Mouse (Mus musculus) cerebral cortex, adult 2 months (tissue): ENCODE data around the gene Polr3gl.

Experiments
- WGBS: fragments of 180-500 bp; shearing (Covaris S2); methylation state at CpG from one replicate; pipeline ENCODE4 v1.1.7; 2018; 5-methylcytosine and 5-hydroxymethylcytosine counted together

Gene Polr3gl

GRCm38 (mm10) chr3:96571896-96572698, 21.9 kb downstream of the Polr3gl start:
- WGBS, result 80% methylated on average over 16 of the region's 16 CpGs

GRCm38 (mm10) chr3:96571336-96571735, 22.6 kb downstream of the Polr3gl start:
- WGBS, result 77% methylated on average over 2 of the region's 2 CpGs

- 67% methylated on average over 7 of the region's 7 CpGs for WGBS
Measured at GRCm38 (mm10) chr3:96570643-96571042, 23.3 kb downstream of the Polr3gl start.

GRCm38 (mm10) chr3:96569966-96570605, 23.9 kb downstream of the Polr3gl start:
- 88% methylated on average over 11 of the region's 11 CpGs for WGBS

GRCm38 (mm10) chr3:96569506-96569905, 24.5 kb downstream of the Polr3gl start:
- whole genome bisulfite sequencing, result 78% methylated on average over 13 of the region's 13 CpGs

GRCm38 (mm10) chr3:96568605-96569004, 25.4 kb downstream of the Polr3gl start:
- WGBS, result 78% methylated on average over 8 of the region's 8 CpGs

- WGBS, result 88% methylated on average over 8 of the region's 8 CpGs
Measured at GRCm38 (mm10) chr3:96566661-96567450, 27.1 kb downstream of the Polr3gl start.

GRCm38 (mm10) chr3:96565105-96565504, 28.9 kb downstream of the Polr3gl start:
- 76% methylated on average over 3 of the region's 3 CpGs for WGBS

GRCm38 (mm10) chr3:96564633-96565032, 29.3 kb downstream of the Polr3gl start:
- WGBS, result 68% methylated on average over 7 of the region's 7 CpGs

GRCm38 (mm10) chr3:96563911-96564632, 29.9 kb downstream of the Polr3gl start:
- WGBS, result 51% methylated on average over 10 of the region's 10 CpGs

GRCm38 (mm10) chr3:96563267-96563666, 30.7 kb downstream of the Polr3gl start:
- WGBS, result 94% methylated on average over 8 of the region's 8 CpGs

GRCm38 (mm10) chr3:96561946-96562681, 31.9 kb downstream of the Polr3gl start:
- 62% methylated on average over 10 of the region's 10 CpGs for WGBS

- 76% methylated on average over 9 of the region's 9 CpGs for WGBS
Measured at GRCm38 (mm10) chr3:96560881-96561668, 32.9 kb downstream of the Polr3gl start.

GRCm38 (mm10) chr3:96559911-96560850, 33.8 kb downstream of the Polr3gl start:
- 73% methylated on average over 23 of the region's 23 CpGs for WGBS

- WGBS, result 67% methylated on average over 12 of the region's 12 CpGs
Measured at GRCm38 (mm10) chr3:96559398-96559910, 34.5 kb downstream of the Polr3gl start.

GRCm38 (mm10) chr3:96558668-96559196, 35.2 kb downstream of the Polr3gl start:
- WGBS, result 50% methylated on average over 10 of the region's 10 CpGs

- 6% methylated on average over 17 of the region's 17 CpGs for WGBS
Measured at GRCm38 (mm10) chr3:96558159-96558558, 35.8 kb downstream of the Polr3gl start.

GRCm38 (mm10) chr3:96557694-96558093, 36.3 kb downstream of the Polr3gl start, which contains the start of gene Txnip:
Txnip (plus strand) TSS chr3:96557957.
- WGBS, result under 1% methylated on average over 26 of the region's 26 CpGs
